Mouse (Mus musculus): ENCODE data around the gene Med14.

- TF ChIP-seq MYOD1 (IDR thresholded peaks at IDR 0.05; ENCODE audit: control insufficient read depth, insufficient read length, low read depth), result no peak
- TF ChIP-seq USF1 (IDR thresholded peaks at IDR 0.05; ENCODE audit: low read depth), result no peak
- TF ChIP-seq CTCF (IDR thresholded peaks at IDR 0.05; ENCODE audit: control insufficient read depth, insufficient read depth, insufficient read length), result no peak
- TF ChIP-seq CEBPB (IDR thresholded peaks at IDR 0.05; ENCODE audit: low read depth), result no peak
Observed at GRCm38 (mm10) chrX:12686910-12687309, 75.0 kb downstream of the Med14 start.
